Mouse (Mus musculus) liver, embryonic 12.5 days (tissue): Measurements from ENCODE around the gene Terb1. TPM values are rescaled to one million over a fixed set of nuclear protein-coding genes. Genes with fewer than 3 reads are reported as not detected.

ENCODE experiments used
- ATAC-seq: fragments of 200-750 bp; cut with Nextera tagmentation; 2 replicates; pipeline ENCODE4 v1.8.0; 2017; ENCODE audit warnings: moderate number of reproducible peaks, mild to moderate bottlenecking, moderate library complexity
- H3K27ac ChIP-seq: fragments of 300-500 bp; sonication (generic); 2 replicates; pipeline ENCODE4 v1.5.1; 2016; ENCODE audit warnings: mild to moderate bottlenecking
- H3K27me3 ChIP-seq: fragments of 300-500 bp; sonication (generic); replicated peaks from 2 replicates; pipeline ENCODE4 v1.6.1; 2016; ENCODE audit warnings: mild to moderate bottlenecking, moderate library complexity
- H3K36me3 ChIP-seq: fragments of 300-500 bp; sonication (generic); 2 replicates; pipeline ENCODE4 v1.6.1; 2016; ENCODE audit warnings: mild to moderate bottlenecking, moderate library complexity
- H3K4me1 ChIP-seq: fragments of 300-500 bp; sonication (generic); 2 replicates; pipeline ENCODE4 v1.6.1; 2016
- H3K4me2 ChIP-seq: fragments of 300-500 bp; sonication (generic); 2 replicates; pipeline ENCODE4 v1.6.1; 2016; ENCODE audit warnings: mild to moderate bottlenecking, moderate library complexity
- H3K4me3 ChIP-seq: fragments of 300-500 bp; sonication (generic); 2 replicates; pipeline ENCODE4 v1.5.1; 2016; ENCODE audit warnings: mild to moderate bottlenecking, moderate library complexity
- H3K9ac ChIP-seq: fragments of 300-500 bp; sonication (generic); 2 replicates; pipeline ENCODE4 v1.6.1; 2016; ENCODE audit warnings: mild to moderate bottlenecking, moderate library complexity
- H3K9me3 ChIP-seq: fragments of 300-500 bp; sonication (generic); replicated peaks from 2 replicates; pipeline ENCODE4 v1.6.1; 2016; ENCODE audit warnings: mild to moderate bottlenecking, moderate library complexity
- WGBS: fragments of 180-500 bp; shearing (Covaris S2); methylation state at CpG from one replicate; pipeline ENCODE4 v1.1.7; 2016; ENCODE audit not compliant: insufficient replicate concordance; 5-methylcytosine and 5-hydroxymethylcytosine counted together
- polyA plus RNA-seq: library from polyadenylated mRNA; unstranded; fragments of >200 nt; fragmentation: Nextera tagmentation; extraction: Ambion mirVana; gene quantifications from 2 replicates; pipeline ENCODE4 v1.2.1, GENCODE M21; 2016

Terb1 gene
- polyA plus RNA-seq, 1 experiment from 2014 or later = 0.04 TPM

DNA sequence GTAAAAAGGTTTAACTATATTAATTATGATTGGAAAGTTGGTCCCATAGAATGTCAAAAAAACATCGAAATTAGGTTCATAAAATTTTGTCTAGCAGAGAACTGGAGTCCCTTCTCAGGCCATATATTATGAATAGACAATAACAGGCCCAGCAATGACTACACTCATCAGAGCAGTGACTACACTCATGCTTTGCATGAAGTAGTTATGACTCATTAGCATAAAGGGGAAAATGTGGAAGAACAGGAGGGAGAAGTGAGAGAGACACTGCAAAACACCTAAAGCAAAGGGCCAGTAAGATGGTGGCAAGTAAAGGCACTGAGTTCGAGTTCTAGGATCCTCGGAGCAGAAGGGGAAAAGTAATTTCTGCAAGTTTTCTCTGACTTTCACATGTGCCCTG lies 63.7 kb downstream of the Terb1 start:
- ATAC-seq = no peak

DNA sequence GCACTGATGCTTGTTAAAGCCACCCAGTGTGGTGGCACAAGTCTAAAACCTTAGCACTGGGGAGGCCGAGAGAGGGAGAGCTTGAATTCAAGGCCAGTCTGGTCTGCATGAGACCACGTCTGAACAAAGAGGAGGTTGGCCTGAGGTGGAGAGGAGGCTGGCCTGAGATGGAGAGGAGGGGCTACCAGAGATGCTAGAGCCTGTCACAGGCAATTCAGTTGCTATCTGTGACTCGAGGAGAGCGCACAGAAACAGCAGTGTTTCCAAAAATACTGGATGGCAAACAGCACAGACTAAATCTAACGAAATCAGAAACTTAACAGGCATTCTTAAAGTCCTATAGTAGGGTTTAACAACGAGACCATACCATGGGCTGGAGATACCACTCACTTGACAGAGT lies 64.5 kb downstream of the Terb1 start:
- no peaks in the 10 kb centered on the region for H3K27me3 ChIP-seq
- WGBS = 40% methylated on average over 6 of the region's 6 CpGs
- no peak overlapping the region for H3K27ac ChIP-seq
- no peak overlapping the region for H3K9ac ChIP-seq
- H3K9me3 ChIP-seq = no peaks in the 10 kb centered on the region
- no peak for ATAC-seq
- no peak overlapping the region for H3K4me3 ChIP-seq
- H3K36me3 ChIP-seq = peaks cover 8% of the 10 kb centered on the region
- peaks cover 15% of the 10 kb centered on the region for H3K4me1 ChIP-seq
- H3K4me2 ChIP-seq = no peak overlapping the region

More for the DNA sequence above, 63.7 kb downstream of the Terb1 start:
- no peak overlapping the region for H3K9ac ChIP-seq
- H3K36me3 ChIP-seq = peaks cover 2% of the 10 kb centered on the region; the same call in 1 of the 2 replicates
- no peak overlapping the region for H3K4me3 ChIP-seq
- H3K9me3 ChIP-seq = no peaks in the 10 kb centered on the region
- H3K4me2 ChIP-seq = no peak overlapping the region
- peaks cover 11% of the 10 kb centered on the region for H3K4me1 ChIP-seq
- WGBS = 47% methylated on average over 3 of the region's 3 CpGs
- no peaks in the 10 kb centered on the region for H3K27me3 ChIP-seq
- no peak overlapping the region for H3K27ac ChIP-seq

DNA sequence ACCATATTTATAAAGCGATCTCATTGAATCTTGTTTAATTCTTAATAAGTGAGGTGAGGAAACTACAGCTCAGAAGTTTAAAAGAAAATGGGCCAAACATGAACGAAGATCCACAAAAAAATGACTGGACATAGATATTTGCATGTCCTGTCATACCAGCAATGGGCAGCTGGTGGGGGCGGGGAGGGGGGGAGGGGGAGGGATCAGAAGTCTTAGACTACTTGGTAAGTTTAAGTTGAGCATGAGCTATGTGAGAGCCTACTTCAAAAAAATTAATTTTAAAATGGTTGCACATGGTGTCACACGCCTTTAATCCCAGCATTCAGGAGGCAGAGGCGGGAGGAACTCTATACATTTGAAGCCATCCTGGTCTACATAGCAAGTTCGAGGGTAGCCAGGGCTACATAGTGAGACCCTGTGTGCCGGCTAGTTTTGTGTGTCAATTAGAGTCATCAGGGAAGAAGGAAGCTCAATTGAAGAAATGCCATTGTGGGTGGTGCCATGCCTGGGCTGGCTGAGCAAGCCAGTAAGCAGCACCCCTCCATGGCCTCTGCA lies 66.5 kb downstream of the Terb1 start:
- no peak overlapping the region for H3K9ac ChIP-seq
- WGBS = 48% methylated on average over 7 of the region's 7 CpGs
- peaks cover 15% of the 10 kb centered on the region for H3K4me1 ChIP-seq
- peaks cover 28% of the 10 kb centered on the region for H3K36me3 ChIP-seq
- H3K27ac ChIP-seq = no peak overlapping the region
- no peaks in the 10 kb centered on the region for H3K9me3 ChIP-seq
- ATAC-seq = peak; percentile 3; the same call in 1 of the 2 replicates
- no peaks in the 10 kb centered on the region for H3K27me3 ChIP-seq
- peak overlapping the region; percentile 84 for H3K4me2 ChIP-seq
- H3K4me3 ChIP-seq = peak overlapping the region; percentile 89

DNA sequence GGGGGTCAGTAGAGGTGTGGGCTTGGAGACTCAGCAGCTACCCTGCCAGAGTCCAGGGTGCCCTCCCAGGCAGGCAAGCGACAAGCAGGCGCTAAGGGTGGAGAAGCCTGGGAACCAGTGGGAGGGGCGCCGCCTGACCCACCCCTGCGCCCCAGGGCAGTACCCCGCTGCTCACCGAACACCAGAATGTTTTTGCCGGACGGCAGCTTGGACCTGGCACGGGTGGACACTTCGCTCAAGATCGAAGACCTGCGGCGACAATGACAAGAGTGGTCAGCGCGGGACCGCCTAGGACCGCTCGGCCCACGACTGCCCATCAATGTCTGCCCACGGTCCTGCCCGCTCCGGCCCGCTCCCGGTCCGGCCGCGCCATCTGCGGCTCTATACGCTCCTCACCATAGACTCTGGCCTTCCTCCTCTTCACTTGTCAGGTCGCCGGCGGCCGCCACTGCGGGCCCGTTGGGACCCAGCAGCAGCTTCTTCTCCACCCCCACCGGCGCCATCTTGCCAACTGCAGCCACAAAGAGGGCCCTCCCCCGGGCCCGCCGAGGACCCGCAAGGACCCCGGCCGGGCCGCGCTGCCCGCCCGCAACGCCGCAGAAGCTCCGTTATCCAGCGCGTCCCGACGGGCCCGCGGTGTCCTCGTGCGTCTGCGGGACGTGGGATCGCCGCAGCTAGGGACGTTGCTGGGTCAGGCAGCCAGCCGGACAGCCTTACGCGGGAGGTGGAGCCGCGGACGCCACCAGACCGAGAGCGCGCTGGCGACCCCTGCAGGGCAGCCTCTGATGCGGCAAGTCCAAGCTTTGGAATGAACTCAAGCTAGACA lies 67.2 kb downstream of the Terb1 start, which contains the start of gene Dync1li2:
Gene Dync1li2 (minus strand): TSS at position 749 of the 826 bp plus-strand sequence.
- Histone ChIP-seq H3K9me3 (no peaks in the 10 kb centered on the region), H3K4me2 (peak within 1 kb of the TSS; percentile 84), H3K9ac (peak within 1 kb of the TSS; percentile 77), H3K27ac (peak within 1 kb of the TSS; percentile 84), H3K4me1 (peaks cover 15% of the 10 kb centered on the region), H3K36me3 (peaks cover 33% of the 10 kb centered on the region), H3K27me3 (no peaks in the 10 kb centered on the region), H3K4me3 (peak within 1 kb of the TSS; percentile 89)
- under 1% methylated on average over 75 of the region's 75 CpGs for WGBS
- peak; percentile 89 for ATAC-seq

DNA sequence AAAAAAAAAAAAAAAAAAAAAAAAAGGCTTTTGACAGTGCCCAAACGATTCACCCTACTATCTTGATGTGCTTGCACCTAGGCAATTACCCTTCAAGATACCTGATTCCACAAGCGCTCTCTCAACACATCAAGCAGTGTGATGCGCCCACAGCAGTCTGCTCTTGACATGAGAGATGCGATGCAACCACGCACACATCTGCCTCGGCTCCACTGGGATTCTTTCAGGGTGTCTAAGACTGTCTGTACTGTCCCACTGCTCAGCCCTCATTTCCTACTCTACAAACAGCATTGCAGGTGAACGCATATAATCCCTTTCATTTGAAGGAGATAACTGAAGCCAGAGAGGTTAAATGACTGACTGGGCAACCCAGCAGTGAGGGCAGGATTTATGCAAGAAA lies 68.1 kb downstream of the Terb1 start:
- H3K36me3 ChIP-seq = peaks cover 42% of the 10 kb centered on the region
- WGBS = 64% methylated on average over 7 of the region's 7 CpGs
- H3K9ac ChIP-seq = peak overlapping the region; percentile 77
- H3K4me1 ChIP-seq = peaks cover 15% of the 10 kb centered on the region
- H3K9me3 ChIP-seq = no peaks in the 10 kb centered on the region
- peak overlapping the region; percentile 84 for H3K4me2 ChIP-seq
- H3K27me3 ChIP-seq = no peaks in the 10 kb centered on the region
- H3K27ac ChIP-seq = no peak overlapping the region
- peak overlapping the region; percentile 89 for H3K4me3 ChIP-seq
- ATAC-seq = no peak

DNA sequence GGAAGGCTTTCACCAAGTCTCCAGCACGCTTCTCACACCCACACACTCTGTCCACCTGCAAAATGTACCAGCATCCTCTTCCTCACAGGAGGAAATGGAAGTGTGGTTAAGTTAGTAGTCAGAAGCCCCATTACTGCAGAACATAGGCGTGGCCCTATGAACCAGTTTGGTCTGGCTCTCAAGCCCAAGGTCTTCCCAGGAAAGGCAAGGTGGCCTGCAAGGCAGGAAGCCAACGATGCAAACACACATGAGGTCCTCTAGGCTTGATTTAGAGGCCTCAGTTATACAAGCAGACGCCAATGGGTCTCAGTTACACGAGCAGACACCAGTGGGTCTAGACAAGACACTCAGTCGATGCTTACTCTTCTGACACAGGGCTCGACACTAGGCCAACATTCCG lies 70.2 kb downstream of the Terb1 start:
- WGBS = 87% methylated on average over 8 of the region's 8 CpGs
- no peak for ATAC-seq
- Histone ChIP-seq H3K27me3 (no peaks in the 10 kb centered on the region), H3K4me3 (no peak overlapping the region), H3K4me2 (no peak overlapping the region), H3K9me3 (no peaks in the 10 kb centered on the region), H3K9ac (no peak overlapping the region), H3K4me1 (peaks cover 30% of the 10 kb centered on the region), H3K36me3 (peaks cover 64% of the 10 kb centered on the region), H3K27ac (no peak overlapping the region)

DNA sequence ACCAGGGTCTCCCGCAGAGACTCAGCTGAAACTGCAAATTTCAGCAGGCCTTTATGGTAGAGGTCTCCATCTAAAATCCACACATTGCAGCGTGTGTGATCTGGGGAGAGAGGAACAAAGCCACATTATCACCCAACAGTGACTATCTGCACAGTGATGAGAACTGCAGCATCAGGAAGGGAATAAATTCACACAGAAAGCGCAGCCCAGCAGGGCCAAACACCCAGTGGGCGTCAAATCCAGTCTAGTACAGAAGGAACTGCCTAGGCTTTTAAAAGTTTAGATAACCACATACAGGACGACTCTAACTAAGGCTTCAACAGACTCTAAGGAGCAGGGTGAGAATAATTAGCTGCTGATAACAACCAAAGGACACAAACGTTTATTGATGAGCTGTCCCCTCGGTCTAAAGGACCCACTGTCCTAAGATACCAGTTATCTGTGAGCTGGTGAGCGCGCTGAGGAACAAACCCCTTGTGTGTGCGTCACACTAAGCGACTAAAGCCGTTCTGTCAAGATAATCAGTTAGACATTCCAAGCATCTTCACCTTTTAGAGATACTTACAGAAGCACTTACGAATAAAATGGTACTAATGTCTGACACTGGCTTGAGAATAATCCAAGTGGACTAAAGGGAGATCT lies 72.1 kb downstream of the Terb1 start:
- Histone ChIP-seq H3K27me3 (no peaks in the 10 kb centered on the region), H3K4me1 (peaks cover 41% of the 10 kb centered on the region), H3K4me3 (no peak overlapping the region), H3K9ac (no peak overlapping the region), H3K9me3 (no peaks in the 10 kb centered on the region), H3K4me2 (no peak overlapping the region), H3K27ac (no peak overlapping the region), H3K36me3 (peaks cover 81% of the 10 kb centered on the region)
- no peak for ATAC-seq
- 76% methylated on average over 13 of the region's 13 CpGs for WGBS

DNA sequence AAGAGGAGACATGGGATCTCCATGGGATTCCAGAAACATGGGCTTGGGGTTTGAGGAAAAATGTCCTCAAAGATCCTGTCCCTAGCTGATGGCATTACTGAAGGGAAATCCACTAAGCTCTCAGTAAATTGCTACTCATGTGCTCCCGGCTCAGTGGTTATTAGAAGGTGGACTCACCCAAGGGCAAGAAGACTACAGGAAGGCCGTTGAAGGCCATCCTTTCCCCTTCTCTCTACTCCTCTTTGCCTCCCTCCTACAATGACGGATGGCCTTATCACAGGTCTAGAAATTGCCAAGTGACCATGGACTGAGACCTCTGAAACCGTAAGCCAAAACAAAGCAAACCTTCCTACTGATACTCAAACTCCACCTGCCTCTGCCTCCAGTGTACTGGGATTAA lies 73.1 kb downstream of the Terb1 start:
- no peak overlapping the region for H3K4me3 ChIP-seq
- H3K36me3 ChIP-seq = peaks cover 91% of the 10 kb centered on the region
- ATAC-seq = no peak
- 86% methylated on average over 4 of the region's 4 CpGs for WGBS
- peaks cover 35% of the 10 kb centered on the region for H3K4me1 ChIP-seq
- H3K27me3 ChIP-seq = no peaks in the 10 kb centered on the region
- no peak overlapping the region for H3K9ac ChIP-seq
- H3K4me2 ChIP-seq = no peak overlapping the region
- no peak overlapping the region for H3K27ac ChIP-seq
- no peaks in the 10 kb centered on the region for H3K9me3 ChIP-seq

DNA sequence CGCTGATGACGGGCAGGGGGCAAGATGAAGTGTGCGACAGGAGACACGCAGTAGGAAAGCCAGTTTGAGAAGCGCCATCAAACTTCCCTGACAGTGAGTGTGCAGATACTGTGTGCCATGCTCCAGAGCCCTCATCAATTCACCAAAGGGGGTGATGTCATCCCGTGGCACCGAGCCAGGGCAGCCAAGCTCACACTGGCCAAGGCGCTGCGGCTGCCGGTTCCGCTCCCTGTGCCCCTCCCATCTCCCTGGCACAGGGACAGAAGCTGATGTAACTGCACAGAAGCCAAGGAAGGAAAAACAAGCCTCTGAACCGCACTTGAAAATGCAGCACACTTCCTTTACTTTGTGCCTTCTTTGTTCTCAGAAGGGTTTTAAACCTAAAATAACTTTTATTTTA lies 73.7 kb downstream of the Terb1 start:
- WGBS = 84% methylated on average over 12 of the region's 12 CpGs
- H3K4me2 ChIP-seq = no peak overlapping the region
- H3K9me3 ChIP-seq = no peaks in the 10 kb centered on the region
- peaks cover 95% of the 10 kb centered on the region for H3K36me3 ChIP-seq
- no peak overlapping the region for H3K4me3 ChIP-seq
- no peak for ATAC-seq
- H3K27me3 ChIP-seq = no peaks in the 10 kb centered on the region
- no peak overlapping the region for H3K9ac ChIP-seq
- no peak overlapping the region for H3K27ac ChIP-seq
- peaks cover 30% of the 10 kb centered on the region for H3K4me1 ChIP-seq

DNA sequence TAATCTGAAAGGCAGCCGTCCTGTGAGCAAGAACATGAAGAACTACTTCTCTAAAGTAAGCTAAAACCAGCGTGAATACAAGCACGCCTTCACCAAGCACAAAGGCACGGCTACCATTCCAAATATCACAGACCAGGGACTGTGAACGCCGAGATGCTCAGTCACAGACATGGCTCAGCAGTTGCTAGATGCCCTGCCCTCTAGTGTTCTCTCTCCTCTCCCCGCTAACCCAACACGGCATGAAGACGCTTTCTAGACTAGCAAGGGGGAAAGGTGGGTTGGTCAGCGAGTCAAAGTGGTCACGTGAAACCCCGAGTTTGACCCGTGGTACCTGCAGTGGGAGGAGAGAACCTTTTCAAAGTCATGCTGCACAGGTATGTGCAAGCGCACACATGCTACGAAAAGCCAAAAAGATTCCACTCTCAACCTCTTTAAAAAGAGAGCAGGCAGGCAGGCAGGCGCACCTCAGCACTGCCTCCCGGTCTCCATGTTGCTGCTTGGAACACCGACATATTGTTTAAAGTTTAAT lies 74.8 kb downstream of the Terb1 start:
- Histone ChIP-seq H3K9ac (no peak overlapping the region), H3K4me2 (peak overlapping the region; percentile 45), H3K4me3 (no peak overlapping the region), H3K27me3 (no peaks in the 10 kb centered on the region), H3K4me1 (peaks cover 25% of the 10 kb centered on the region), H3K27ac (no peak overlapping the region), H3K9me3 (no peaks in the 10 kb centered on the region), H3K36me3 (peaks cover 96% of the 10 kb centered on the region)
- no peak for ATAC-seq
- 86% methylated on average over 18 of the region's 18 CpGs for WGBS

DNA sequence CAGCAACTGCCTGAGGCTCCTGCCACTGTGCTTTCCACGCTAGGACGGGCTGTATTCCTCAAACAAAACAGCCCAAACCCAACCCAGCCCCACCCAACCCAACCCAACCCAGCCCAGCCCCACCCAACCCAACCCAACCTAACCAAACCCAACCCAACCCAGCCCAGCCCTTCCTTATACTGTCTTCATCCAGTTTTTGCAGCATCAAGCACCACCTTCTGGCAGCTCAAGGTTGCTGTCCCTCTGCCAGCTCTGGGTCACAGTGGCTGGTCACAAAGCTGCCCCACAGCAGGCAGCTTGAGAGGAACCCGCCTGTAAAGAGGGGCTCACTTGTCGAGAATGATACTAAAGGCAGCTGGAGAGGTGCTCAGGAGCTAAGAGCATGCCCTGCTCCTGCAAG lies 75.4 kb downstream of the Terb1 start:
- no peaks in the 10 kb centered on the region for H3K27me3 ChIP-seq
- H3K36me3 ChIP-seq = peaks cover 96% of the 10 kb centered on the region
- H3K27ac ChIP-seq = no peak overlapping the region
- H3K4me3 ChIP-seq = no peak overlapping the region
- H3K4me2 ChIP-seq = peak overlapping the region; percentile 45
- WGBS = 68% methylated on average over 4 of the region's 4 CpGs
- H3K9ac ChIP-seq = no peak overlapping the region
- peaks cover 25% of the 10 kb centered on the region for H3K4me1 ChIP-seq
- peak; percentile 80 for ATAC-seq
- H3K9me3 ChIP-seq = no peaks in the 10 kb centered on the region
